Mouse (Mus musculus): ENCODE data around the gene Mars2. TPM values are rescaled to one million over a fixed set of nuclear protein-coding genes. Genes with fewer than 3 reads are reported as not detected.

Gene Mars2
- polyA plus RNA-seq, 1 experiment from 2014 or later: 2.8 TPM

GRCm38 (mm10) chr1:55279081-55279480, 42.1 kb downstream of the Mars2 start:
- WGBS: 67% methylated on average over 9 of the region's 9 CpGs
- DNase-seq (ENCODE audit: low spot score, missing footprints) (no peak), ATAC-seq (ENCODE audit: low FRiP score) (no peak)
- Histone ChIP-seq H3K36me3 (ENCODE audit: control insufficient read depth, insufficient read depth, low read length) (no peaks in the 10 kb centered on the region), H3K4me2 (no peak overlapping the region), H3K9ac (ENCODE audit: low read length) (no peak overlapping the region), H3K27me3 (ENCODE audit: control insufficient read depth, insufficient read depth, low read length) (no peaks in the 10 kb centered on the region), H3K4me3 (ENCODE audit: low read depth, low read length) (no peak overlapping the region), H3K4me1 (ENCODE audit: control insufficient read depth, insufficient read depth, low read length) (no peaks in the 10 kb centered on the region), H3K27ac (ENCODE audit: low read depth, low read length) (no peak overlapping the region), H3K9me3 (ENCODE audit: control insufficient read depth, low read length) (no peaks in the 10 kb centered on the region)

Other genes with a start within 250 kb of the Mars2 start
- 365 and 366 TPM in 2 replicates for gene Sf3b1, start 209.7 kb upstream of the Mars2 start, polyA plus RNA-seq (2014; fragmentation: Nextera tagmentation; extraction: Ambion mirVana)
- gene Coq10b, start 184.4 kb upstream of the Mars2 start, polyA plus RNA-seq (2014; fragmentation: Nextera tagmentation; extraction: Ambion mirVana): 33.8 and 38.3 TPM in 2 replicates
- gene Hspe1, start 149.0 kb upstream of the Mars2 start, polyA plus RNA-seq (2014; fragmentation: Nextera tagmentation; extraction: Ambion mirVana): 517 and 525 TPM in 2 replicates
- 409 and 425 TPM in 2 replicates for gene Hspd1, start 148.9 kb upstream of the Mars2 start, polyA plus RNA-seq (2014; fragmentation: Nextera tagmentation; extraction: Ambion mirVana)
- 148 and 177 TPM in 2 replicates for gene Mob4, start 105.9 kb upstream of the Mars2 start, polyA plus RNA-seq (2014; fragmentation: Nextera tagmentation; extraction: Ambion mirVana)
- gene Rftn2, start 10.4 kb upstream of the Mars2 start, polyA plus RNA-seq (2014; fragmentation: Nextera tagmentation; extraction: Ambion mirVana): 6.4 and 7.3 TPM in 2 replicates
- gene Boll, start 126.3 kb downstream of the Mars2 start, polyA plus RNA-seq (2014; fragmentation: Nextera tagmentation; extraction: Ambion mirVana): 0.33 TPM in 1 of 2 replicates, not detected in the other
- gene Plcl1, start 168.7 kb downstream of the Mars2 start, polyA plus RNA-seq (2014; fragmentation: Nextera tagmentation; extraction: Ambion mirVana): 1.7 TPM in 2 replicates

Data from midbrain, embryonic 11.5 days (tissue).